Comparison of ENCODE assay signal across 18 mouse cellular contexts in genomic region chr11:107759516-107759915, GRCm38 (mm10). TPM values are rescaled to one million over a fixed set of nuclear protein-coding genes. Genes with fewer than 3 reads are reported as not detected.
A peak's percentile ranks its signal among the peaks of the same experiment; 100 is the strongest.
DNase-seq lines count a peak whose midpoint lies in the region; ATAC-seq lines count a peak whose summit lies in the region.
"Had no signal": no experiment of that assay in that cellular context is flagged by ENCODE, and none has a peak within 500 bp of the region (broad histone marks: within the 10 kb centered on the region; RNA-seq: fewer than 3 reads in every experiment).

No protein-coding gene starts in this region.

- no peak overlapping the region for H3K4me2 ChIP-seq in hindbrain, embryonic 15.5 days
- H3K4me2 ChIP-seq in hindbrain, embryonic 12.5 days (replicated peaks) = no peak overlapping the region
- no peak overlapping the region for H3K4me2 ChIP-seq in forebrain, embryonic 15.5 days (replicated peaks)
- H3K4me2 ChIP-seq in neural tube, embryonic 14.5 days (ENCODE audit: low read depth, low read length) = no peak overlapping the region
- H3K4me2 ChIP-seq: heart, embryonic 15.5 days had no signal

- H3K36me3 ChIP-seq in hindbrain, embryonic 15.5 days = no peaks in the 10 kb centered on the region
- no peaks in the 10 kb centered on the region for H3K36me3 ChIP-seq in hindbrain, embryonic 12.5 days
- no peaks in the 10 kb centered on the region for H3K36me3 ChIP-seq in forebrain, embryonic 15.5 days
- H3K36me3 ChIP-seq in neural tube, embryonic 14.5 days (ENCODE audit: control insufficient read depth, insufficient read depth, low read length) = no peaks in the 10 kb centered on the region
- H3K36me3 ChIP-seq: heart, embryonic 15.5 days had no signal

- ATAC-seq in hindbrain, embryonic 15.5 days (ENCODE audit: low FRiP score, low read depth) = peak; percentile 31; the same call in 1 of the 2 replicates
- no peak for ATAC-seq in hindbrain, embryonic 12.5 days (ENCODE audit: low FRiP score)
- no peak for ATAC-seq in forebrain, embryonic 15.5 days (replicated peaks)
- ATAC-seq in neural tube, embryonic 14.5 days (ENCODE audit: low read depth) = no peak

- peaks cover 60% of the 10 kb centered on the region for H3K4me1 ChIP-seq in hindbrain, embryonic 15.5 days (replicated peaks)
- peaks cover 50% of the 10 kb centered on the region for H3K4me1 ChIP-seq in hindbrain, embryonic 12.5 days
- peaks cover 51% of the 10 kb centered on the region for H3K4me1 ChIP-seq in forebrain, embryonic 15.5 days
- H3K4me1 ChIP-seq in neural tube, embryonic 14.5 days (ENCODE audit: control insufficient read depth, insufficient read depth, low read length) = peaks cover 40% of the 10 kb centered on the region

- peak overlapping the region; percentile 82 for H3K27ac ChIP-seq in hindbrain, embryonic 15.5 days (replicated peaks)
- H3K27ac ChIP-seq in hindbrain, embryonic 12.5 days = no peak overlapping the region
- peak overlapping the region; percentile 59; the same call in 1 of the 2 replicates for H3K27ac ChIP-seq in forebrain, embryonic 15.5 days (replicated peaks)
- peak overlapping the region; percentile 62 for H3K27ac ChIP-seq in neural tube, embryonic 14.5 days (ENCODE audit: low read depth, low read length)
- H3K27ac ChIP-seq: heart, embryonic 15.5 days; left cerebral cortex, adult 2 months; macrophage had no signal

- no peaks in the 10 kb centered on the region for H3K9me3 ChIP-seq in hindbrain, embryonic 15.5 days
- no peaks in the 10 kb centered on the region for H3K9me3 ChIP-seq in hindbrain, embryonic 12.5 days (replicated peaks)
- H3K9me3 ChIP-seq in forebrain, embryonic 15.5 days = no peaks in the 10 kb centered on the region
- no peaks in the 10 kb centered on the region for H3K9me3 ChIP-seq in neural tube, embryonic 14.5 days (ENCODE audit: control insufficient read depth, low read length)
- H3K9me3 ChIP-seq: heart, embryonic 15.5 days had no signal

- WGBS in hindbrain, embryonic 15.5 days = 62% methylated on average over 9 of the region's 9 CpGs
- 84% methylated on average over 9 of the region's 9 CpGs for WGBS in hindbrain, embryonic 12.5 days
- WGBS in forebrain, embryonic 15.5 days = 46% methylated on average over 9 of the region's 9 CpGs
- 78% methylated on average over 9 of the region's 9 CpGs for WGBS in neural tube, embryonic 14.5 days

- no peak overlapping the region for H3K4me3 ChIP-seq in hindbrain, embryonic 15.5 days
- H3K4me3 ChIP-seq in hindbrain, embryonic 12.5 days = no peak overlapping the region
- H3K4me3 ChIP-seq in forebrain, embryonic 15.5 days = no peak overlapping the region
- H3K4me3 ChIP-seq in neural tube, embryonic 14.5 days (ENCODE audit: low read depth, low read length) = no peak overlapping the region
- H3K4me3 ChIP-seq: erythroblast, embryonic 14.5 days; heart, embryonic 15.5 days; left cerebral cortex, adult 2 months had no signal

- H3K9ac ChIP-seq in hindbrain, embryonic 15.5 days = no peak overlapping the region
- no peak overlapping the region for H3K9ac ChIP-seq in hindbrain, embryonic 12.5 days
- no peak overlapping the region for H3K9ac ChIP-seq in forebrain, embryonic 15.5 days (replicated peaks)
- no peak overlapping the region for H3K9ac ChIP-seq in neural tube, embryonic 14.5 days (replicated peaks; ENCODE audit: low read depth, low read length)
- H3K9ac ChIP-seq: heart, embryonic 15.5 days had no signal

- DNase-seq in retina, postnatal 1 day = peak; percentile 69
- DNase-seq in retina, embryonic 14.5 days (ENCODE audit: low spot score) = no peak
- no peak for DNase-seq in urinary bladder, postnatal 4 days (ENCODE audit: low spot score in 2 of 2)
- DNase-seq in thymus, postnatal 0 days (ENCODE audit: low spot score) = no peak
- DNase-seq: B cell, adult 2 months; cerebellum, adult 9-11 months; liver; lung, adult 2 months; thymus, adult 18-20 months had no signal

- H3K27me3 ChIP-seq in hindbrain, embryonic 15.5 days = no peaks in the 10 kb centered on the region
- no peaks in the 10 kb centered on the region for H3K27me3 ChIP-seq in hindbrain, embryonic 12.5 days
- H3K27me3 ChIP-seq in forebrain, embryonic 15.5 days = no peaks in the 10 kb centered on the region
- H3K27me3 ChIP-seq in neural tube, embryonic 14.5 days (ENCODE audit: control insufficient read depth, insufficient read depth, low read length) = no peaks in the 10 kb centered on the region
- H3K27me3 ChIP-seq: heart, embryonic 15.5 days had no signal

RNA-seq across cellular contexts. Expression of gene Cacng4, which starts 34.8 kb away (rescaled TPM):
- 67.7 and 81.1 TPM in 2 replicates for polyA plus RNA-seq in hindbrain, embryonic 15.5 days (2015; fragmentation: Nextera tagmentation; extraction: Ambion mirVana)
- polyA plus RNA-seq in hindbrain, embryonic 12.5 days (2016; fragmentation: Nextera tagmentation; extraction: Ambion mirVana) = 35.8 and 37.4 TPM in 2 replicates
- polyA plus RNA-seq in forebrain, embryonic 15.5 days (2015; fragmentation: Nextera tagmentation; extraction: Ambion mirVana) = 37.8 and 40.6 TPM in 2 replicates
- 62.2 and 67.5 TPM in 2 replicates for polyA plus RNA-seq in neural tube, embryonic 14.5 days (2014; fragmentation: Nextera tagmentation; extraction: Ambion mirVana)
- polyA plus RNA-seq in thymus, postnatal 0 days (2015; fragmentation: Nextera tagmentation; extraction: Ambion mirVana) = 0.50 and 0.60 TPM in 2 replicates
- polyA plus RNA-seq: erythroblast, embryonic 14.5 days; macrophage had no signal

RNA-seq across cellular contexts. Expression of gene Cacng1, which starts 43.2 kb away (rescaled TPM):
- polyA plus RNA-seq in hindbrain, embryonic 15.5 days (2015; fragmentation: Nextera tagmentation; extraction: Ambion mirVana) = 0.38 and 0.43 TPM in 2 replicates
- 0.50 and 1.9 TPM in 2 replicates for polyA plus RNA-seq in hindbrain, embryonic 12.5 days (2016; fragmentation: Nextera tagmentation; extraction: Ambion mirVana)
- polyA plus RNA-seq in forebrain, embryonic 15.5 days (2015; fragmentation: Nextera tagmentation; extraction: Ambion mirVana) = 0.27 and 0.34 TPM in 2 replicates
- 1.1 TPM in 1 of 2 replicates, not detected in the other for polyA plus RNA-seq in neural tube, embryonic 14.5 days (2014; fragmentation: Nextera tagmentation; extraction: Ambion mirVana)
- polyA plus RNA-seq in thymus, postnatal 0 days (2015; fragmentation: Nextera tagmentation; extraction: Ambion mirVana) = 0.90 and 0.93 TPM in 2 replicates
- polyA plus RNA-seq: erythroblast, embryonic 14.5 days; kidney, embryonic 14.5 days; macrophage had no signal

Comparison
In these comparisons a context has a peak if more than half of its experiments do, and no peak if none do; other contexts are left out.
1. RNA of gene Cacng4, which starts 34.8 kb away (polyA plus RNA-seq): 67.7 to 81.1 TPM in hindbrain, embryonic 15.5 days, 62.2 to 67.5 TPM in neural tube, embryonic 14.5 days, 37.8 to 40.6 TPM in forebrain, embryonic 15.5 days and 35.8 to 37.4 TPM in hindbrain, embryonic 12.5 days; 0.50 to 0.60 TPM in thymus, postnatal 0 days; every median in the first group is over 10 times any median in the second.